In genomic region chr9:101581064-101581463, GRCm38 (mm10) we compare ENCODE assay signal across 15 mouse cellular contexts.
"Had no signal": no experiment of that assay in that cellular context is flagged by ENCODE, and none has a peak within 500 bp of the region (broad histone marks: within the 10 kb centered on the region; RNA-seq: fewer than 3 reads in every experiment).

No protein-coding gene starts in this region.

- H3K9me3 ChIP-seq: stomach, embryonic 15.5 days had no signal

- H3K36me3 ChIP-seq: midbrain, embryonic 12.5 days; midbrain, embryonic 15.5 days; neural tube, embryonic 12.5 days; stomach, embryonic 15.5 days had no signal

- DNase-seq: lung, adult 18-20 months; lung, embryonic 14.5 days; lung, postnatal 14 days; lung, postnatal 36 days; thymus, adult 18-20 months; thymus, postnatal 14 days; thymus, postnatal 36 days had no signal

- H3K9ac ChIP-seq: liver, embryonic 14.5 days; lung, embryonic 14.5 days; midbrain, embryonic 12.5 days; midbrain, embryonic 15.5 days; neural tube, embryonic 12.5 days; stomach, embryonic 15.5 days had no signal

- H3K27me3 ChIP-seq: megakaryocyte, embryonic 14.5 days; midbrain, embryonic 12.5 days; midbrain, embryonic 15.5 days; neural tube, embryonic 12.5 days; stomach, embryonic 15.5 days had no signal

- H3K4me1 ChIP-seq: megakaryocyte, embryonic 14.5 days; midbrain, embryonic 12.5 days; midbrain, embryonic 15.5 days; neural tube, embryonic 12.5 days; stomach, embryonic 15.5 days had no signal

- ATAC-seq: midbrain, embryonic 15.5 days had no signal

- H3K4me2 ChIP-seq: lung, embryonic 14.5 days; midbrain, embryonic 12.5 days; midbrain, embryonic 15.5 days; neural tube, embryonic 12.5 days; stomach, embryonic 15.5 days had no signal

- H3K4me3 ChIP-seq: megakaryocyte, embryonic 14.5 days; midbrain, embryonic 12.5 days; midbrain, embryonic 15.5 days; neural tube, embryonic 12.5 days; stomach, embryonic 15.5 days had no signal

- H3K27ac ChIP-seq: liver, embryonic 14.5 days; macrophage; midbrain, embryonic 12.5 days; midbrain, embryonic 15.5 days; neural tube, embryonic 12.5 days; stomach, embryonic 15.5 days; stomach, postnatal 0 days had no signal
